Mouse (Mus musculus): ENCODE results near the gene Mphosph9. TPM values are rescaled to one million over a fixed set of nuclear protein-coding genes. Genes with fewer than 3 reads are reported as not detected.
"Not testable (repeated sequence)": the region's sequence is repeated elsewhere in the genome, so short reads cannot be mapped to it uniquely, and the experiment has no call there.

Gene Mphosph9
- polyA plus RNA-seq, 1 experiment = 3.1 TPM

GRCm38 (mm10) chr5:124330086-124330485, 2.3 kb upstream of the Mphosph9 start:
- 92% methylated on average over 6 of the region's 6 CpGs for WGBS
- TF ChIP-seq CTCF (conservative IDR thresholded peaks at IDR 0.05; ENCODE audit: insufficient read depth, insufficient read length, low read depth, low read length) = no peak
- no peak for TF ChIP-seq POLR2A (IDR thresholded peaks at IDR 0.05; ENCODE audit: low read depth, low read length)
- Histone ChIP-seq H3K36me3 (ENCODE audit: control insufficient read depth, insufficient read depth, low read length) (no peaks in the 10 kb centered on the region), H3K4me1 (ENCODE audit: control insufficient read depth, insufficient read depth, low read length) (peaks cover 12% of the 10 kb centered on the region; the same call in 1 of the 2 replicates), H3K4me3 (ENCODE audit: insufficient read depth, low read depth, low read length) (no peak overlapping the region), H3K27me3 (replicated peaks; ENCODE audit: control insufficient read depth, insufficient read depth, low read length) (no peaks in the 10 kb centered on the region), H3K27ac (ENCODE audit: insufficient read depth, low read depth, low read length) (no peak overlapping the region)
- no peak for DNase-seq

- under 1% methylated on average over 8 of the region's 8 CpGs for WGBS
- Histone ChIP-seq H3K4me1 (ENCODE audit: control insufficient read depth, insufficient read depth, low read length) (peaks cover 9% of the 10 kb centered on the region; the same call in 1 of the 2 replicates), H3K27me3 (replicated peaks; ENCODE audit: control insufficient read depth, insufficient read depth, low read length) (no peaks in the 10 kb centered on the region), H3K4me3 (ENCODE audit: insufficient read depth, low read depth, low read length) (peak overlapping the region; percentile 74; the same call in 1 of the 2 replicates), H3K27ac (ENCODE audit: insufficient read depth, low read depth, low read length) (no peak overlapping the region; the same call in 1 of the 2 replicates), H3K36me3 (ENCODE audit: control insufficient read depth, insufficient read depth, low read length) (no peaks in the 10 kb centered on the region)
- no peak for DNase-seq
- TF ChIP-seq CTCF (conservative IDR thresholded peaks at IDR 0.05; ENCODE audit: insufficient read depth, insufficient read length, low read depth, low read length) (no peak), POLR2A (IDR thresholded peaks at IDR 0.05; ENCODE audit: low read depth, low read length) (no peak)
Observed at GRCm38 (mm10) chr5:124326829-124327228, 943 bp downstream of the Mphosph9 start.

GRCm38 (mm10) chr5:124317648-124318047, 10.1 kb downstream of the Mphosph9 start:
- no peak for TF ChIP-seq CTCF (conservative IDR thresholded peaks at IDR 0.05; ENCODE audit: insufficient read depth, insufficient read length, low read depth, low read length)
- no peaks in the 10 kb centered on the region for H3K4me1 ChIP-seq (ENCODE audit: control insufficient read depth, insufficient read depth, low read length)
- no peaks in the 10 kb centered on the region for H3K27me3 ChIP-seq (replicated peaks; ENCODE audit: control insufficient read depth, insufficient read depth, low read length)
- no peak overlapping the region for H3K27ac ChIP-seq (ENCODE audit: insufficient read depth, low read depth, low read length)
- DNase-seq = no peak
- no peak overlapping the region for H3K4me3 ChIP-seq (ENCODE audit: insufficient read depth, low read depth, low read length)
- H3K36me3 ChIP-seq (ENCODE audit: control insufficient read depth, insufficient read depth, low read length) = no peaks in the 10 kb centered on the region; the same call in 1 of the 2 replicates
- WGBS = 93% methylated on average over 7 of the region's 7 CpGs

- no peak for TF ChIP-seq CTCF (conservative IDR thresholded peaks at IDR 0.05; ENCODE audit: insufficient read depth, insufficient read length, low read depth, low read length)
- TF ChIP-seq POLR2A (IDR thresholded peaks at IDR 0.05; ENCODE audit: low read depth, low read length) = no peak
- Histone ChIP-seq H3K27ac (ENCODE audit: insufficient read depth, low read depth, low read length) (no peak overlapping the region), H3K4me3 (ENCODE audit: insufficient read depth, low read depth, low read length) (no peak overlapping the region), H3K27me3 (replicated peaks; ENCODE audit: control insufficient read depth, insufficient read depth, low read length) (no peaks in the 10 kb centered on the region), H3K36me3 (ENCODE audit: control insufficient read depth, insufficient read depth, low read length) (peaks cover 2% of the 10 kb centered on the region), H3K4me1 (ENCODE audit: control insufficient read depth, insufficient read depth, low read length) (no peaks in the 10 kb centered on the region)
- no peak for DNase-seq
- WGBS = 95% methylated on average over 11 of the region's 11 CpGs
Observed at GRCm38 (mm10) chr5:124315941-124316340, 11.8 kb downstream of the Mphosph9 start.

- Histone ChIP-seq H3K27me3 (replicated peaks; ENCODE audit: control insufficient read depth, insufficient read depth, low read length) (no peaks in the 10 kb centered on the region), H3K36me3 (ENCODE audit: control insufficient read depth, insufficient read depth, low read length) (peaks cover 2% of the 10 kb centered on the region), H3K4me1 (ENCODE audit: control insufficient read depth, insufficient read depth, low read length) (no peaks in the 10 kb centered on the region), H3K27ac (ENCODE audit: insufficient read depth, low read depth, low read length) (no peak overlapping the region), H3K4me3 (ENCODE audit: insufficient read depth, low read depth, low read length) (no peak overlapping the region)
- no peak for DNase-seq
- WGBS = 93% methylated on average over 9 of the region's 9 CpGs
- TF ChIP-seq POLR2A (IDR thresholded peaks at IDR 0.05; ENCODE audit: low read depth, low read length) (no peak), CTCF (conservative IDR thresholded peaks at IDR 0.05; ENCODE audit: insufficient read depth, insufficient read length, low read depth, low read length) (no peak)
Observed at GRCm38 (mm10) chr5:124315498-124315897, 12.3 kb downstream of the Mphosph9 start.

GRCm38 (mm10) chr5:124310091-124310490, 17.7 kb downstream of the Mphosph9 start:
- no peak for DNase-seq
- WGBS = 96% methylated on average over 11 of the region's 11 CpGs
- Histone ChIP-seq H3K27ac (ENCODE audit: insufficient read depth, low read depth, low read length) (no peak overlapping the region), H3K4me3 (ENCODE audit: insufficient read depth, low read depth, low read length) (no peak overlapping the region), H3K4me1 (ENCODE audit: control insufficient read depth, insufficient read depth, low read length) (no peaks in the 10 kb centered on the region), H3K36me3 (ENCODE audit: control insufficient read depth, insufficient read depth, low read length) (peaks cover 2% of the 10 kb centered on the region; the same call in 1 of the 2 replicates), H3K27me3 (replicated peaks; ENCODE audit: control insufficient read depth, insufficient read depth, low read length) (no peaks in the 10 kb centered on the region)
- no peak for TF ChIP-seq CTCF (conservative IDR thresholded peaks at IDR 0.05; ENCODE audit: insufficient read depth, insufficient read length, low read depth, low read length)

GRCm38 (mm10) chr5:124309155-124309554, 18.6 kb downstream of the Mphosph9 start:
- H3K36me3 ChIP-seq (ENCODE audit: control insufficient read depth, insufficient read depth, low read length) = peaks cover 2% of the 10 kb centered on the region; the same call in 1 of the 2 replicates
- WGBS = 93% methylated on average over 10 of the region's 10 CpGs
- TF ChIP-seq POLR2A (IDR thresholded peaks at IDR 0.05; ENCODE audit: low read depth, low read length) (no peak), CTCF (conservative IDR thresholded peaks at IDR 0.05; ENCODE audit: insufficient read depth, insufficient read length, low read depth, low read length) (no peak)
- no peak for DNase-seq
- no peaks in the 10 kb centered on the region for H3K27me3 ChIP-seq (replicated peaks; ENCODE audit: control insufficient read depth, insufficient read depth, low read length)
- no peaks in the 10 kb centered on the region for H3K4me1 ChIP-seq (ENCODE audit: control insufficient read depth, insufficient read depth, low read length)
- no peak overlapping the region for H3K27ac ChIP-seq (ENCODE audit: insufficient read depth, low read depth, low read length)
- no peak overlapping the region for H3K4me3 ChIP-seq (ENCODE audit: insufficient read depth, low read depth, low read length)

GRCm38 (mm10) chr5:124302853-124303252, 24.9 kb downstream of the Mphosph9 start:
- 90% methylated on average over 6 of the region's 6 CpGs for WGBS
- not testable (repeated sequence) for H3K27me3 ChIP-seq (replicated peaks; ENCODE audit: control insufficient read depth, insufficient read depth, low read length); DNase-seq; H3K4me1 ChIP-seq (ENCODE audit: control insufficient read depth, insufficient read depth, low read length); H3K27ac ChIP-seq (ENCODE audit: insufficient read depth, low read depth, low read length); H3K36me3 ChIP-seq (ENCODE audit: control insufficient read depth, insufficient read depth, low read length); H3K4me3 ChIP-seq (ENCODE audit: insufficient read depth, low read depth, low read length)

Measured in kidney, adult 2 months (tissue).